Mouse (Mus musculus): ENCODE results near the gene Cldn2.
"Not testable (repeated sequence)": the region's sequence is repeated elsewhere in the genome, so short reads cannot be mapped to it uniquely, and the experiment has no call there.

The Cldn2 gene

GRCm38 (mm10) chrX:139800406-139800878, at the start of gene Cldn2:
Gene Cldn2, plus strand, starts transcription at chrX:139800828.
- DNase-seq, result no peak

DNA sequence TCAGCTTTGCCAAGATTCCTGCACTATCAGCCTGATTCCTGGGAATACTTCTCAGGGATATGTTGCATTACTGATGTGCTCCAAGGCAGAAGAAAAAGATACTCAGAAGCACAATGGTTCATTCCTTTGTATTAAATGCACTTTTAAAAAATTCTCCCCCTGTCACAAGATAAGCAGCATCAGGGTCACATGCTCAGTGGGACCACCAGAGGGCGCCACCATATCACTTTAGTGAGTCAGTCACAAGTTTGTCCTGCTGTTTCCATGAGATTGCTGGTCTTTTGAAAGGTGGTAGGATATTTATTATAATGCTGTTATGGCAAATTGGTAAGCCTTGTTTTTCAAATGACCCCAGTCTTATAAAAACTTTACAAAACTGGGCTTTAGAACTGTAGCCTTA, 48.8 kb upstream of the Cldn2 start:
- DNase-seq, result peak; percentile 30

GRCm38 (mm10) chrX:139758634-139759033, 42.0 kb upstream of the Cldn2 start:
- DNase-seq, result not testable (repeated sequence)

GRCm38 (mm10) chrX:139762546-139762945, 38.1 kb upstream of the Cldn2 start:
- no peak for DNase-seq

GRCm38 (mm10) chrX:139769975-139770637, 30.5 kb upstream of the Cldn2 start:
- DNase-seq, result no peak

DNA sequence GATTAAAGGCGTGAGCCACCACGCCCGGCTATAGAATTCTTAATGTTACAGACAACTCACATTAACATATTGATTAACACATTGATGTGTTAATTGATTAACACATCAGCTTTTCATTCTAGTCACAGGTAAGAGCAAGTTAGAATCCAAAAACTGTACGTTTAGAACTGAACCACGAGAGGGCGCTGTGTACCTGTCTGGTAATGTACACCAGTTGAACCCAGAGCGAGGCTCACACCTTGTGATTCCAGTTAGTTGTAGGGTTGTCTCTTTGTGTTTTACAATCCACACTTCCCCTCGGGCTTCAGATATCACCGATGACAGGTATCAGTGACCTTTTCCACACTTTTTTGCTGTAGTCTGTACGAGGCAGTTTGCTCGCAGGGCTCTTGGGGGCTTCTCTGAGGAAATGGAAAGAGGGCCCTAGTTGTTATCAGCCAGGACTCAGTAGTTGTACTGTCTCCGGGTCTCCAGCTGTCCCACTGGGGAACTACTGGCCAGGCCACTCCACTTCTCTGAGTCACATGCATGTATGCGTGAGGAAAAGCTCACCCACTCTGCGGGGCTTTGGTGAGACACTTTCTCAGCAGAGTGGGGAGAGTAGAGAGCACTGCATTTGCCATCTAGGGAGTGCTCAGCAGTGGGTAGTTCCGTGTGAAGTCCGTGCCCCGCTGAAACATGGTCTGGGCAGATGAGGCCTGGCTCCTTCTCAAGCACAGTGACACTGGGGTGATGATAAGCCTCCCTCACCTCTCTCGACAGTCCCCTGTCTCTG, 26.1 kb upstream of the Cldn2 start:
- DNase-seq, result peak; percentile 24

GRCm38 (mm10) chrX:139775084-139775612, 25.5 kb upstream of the Cldn2 start:
- DNase-seq, result no peak

DNA sequence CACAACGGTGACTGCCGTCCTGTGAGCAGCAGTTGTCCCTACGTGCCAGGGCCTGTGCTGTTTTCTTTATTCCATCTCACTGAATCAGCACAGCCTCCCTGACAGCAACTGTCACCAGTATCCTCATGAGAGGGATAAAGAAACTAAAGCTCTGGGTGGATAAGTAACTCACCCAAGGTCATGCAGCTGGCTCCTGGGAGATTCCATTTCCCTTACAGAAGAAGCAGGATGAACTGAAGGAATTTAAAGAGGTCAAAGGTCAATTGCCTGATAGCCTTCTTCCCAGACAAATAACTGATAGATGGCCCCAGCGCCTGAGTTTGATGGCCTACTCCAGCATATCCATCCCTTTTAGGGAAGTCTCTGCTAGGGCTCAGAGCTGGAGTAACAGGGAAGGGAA, 23.3 kb upstream of the Cldn2 start:
- no peak for DNase-seq

DNA sequence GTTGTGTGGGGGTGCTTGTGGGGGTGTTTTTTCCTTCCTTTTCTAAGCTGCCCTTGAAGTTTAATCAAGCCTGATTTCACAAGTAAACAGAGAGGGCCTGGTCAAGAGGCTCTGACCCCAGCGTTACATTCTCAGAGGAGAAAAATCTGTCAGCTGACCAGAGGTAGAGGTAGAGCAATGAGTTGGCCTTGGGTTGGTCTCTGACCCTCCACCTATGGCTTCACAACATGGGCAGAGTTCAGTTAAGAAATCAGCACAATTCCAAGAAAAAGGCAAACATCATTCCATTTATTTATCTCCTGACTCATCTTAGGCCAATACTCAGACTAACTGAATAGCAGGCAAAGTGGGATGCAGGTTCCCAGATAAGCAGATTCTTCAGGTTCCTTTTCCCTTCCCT, 21.7 kb upstream of the Cldn2 start:
- DNase-seq, result no peak

DNA sequence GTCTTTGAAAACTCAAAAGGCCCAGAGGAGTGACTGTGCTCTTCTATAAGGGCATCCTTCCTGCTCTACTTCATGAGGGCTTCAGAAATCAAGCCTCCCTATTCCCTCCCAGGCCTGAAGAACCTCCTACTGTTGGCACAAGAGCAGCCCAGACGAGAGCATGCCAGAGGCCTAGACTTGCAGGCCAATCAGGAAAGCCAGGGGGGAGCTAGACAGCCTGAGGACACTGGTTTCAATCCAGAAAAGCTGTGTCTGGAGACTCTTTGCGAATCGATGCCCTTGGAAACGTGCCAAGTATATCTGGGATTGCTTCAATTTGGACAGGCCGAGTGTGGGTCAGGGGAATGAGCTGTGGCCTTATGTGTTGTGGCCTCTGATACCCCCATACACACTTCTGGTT, 21.2 kb upstream of the Cldn2 start:
- DNase-seq, result no peak

GRCm38 (mm10) chrX:139780988-139781387, 19.6 kb upstream of the Cldn2 start:
- no peak for DNase-seq

DNA sequence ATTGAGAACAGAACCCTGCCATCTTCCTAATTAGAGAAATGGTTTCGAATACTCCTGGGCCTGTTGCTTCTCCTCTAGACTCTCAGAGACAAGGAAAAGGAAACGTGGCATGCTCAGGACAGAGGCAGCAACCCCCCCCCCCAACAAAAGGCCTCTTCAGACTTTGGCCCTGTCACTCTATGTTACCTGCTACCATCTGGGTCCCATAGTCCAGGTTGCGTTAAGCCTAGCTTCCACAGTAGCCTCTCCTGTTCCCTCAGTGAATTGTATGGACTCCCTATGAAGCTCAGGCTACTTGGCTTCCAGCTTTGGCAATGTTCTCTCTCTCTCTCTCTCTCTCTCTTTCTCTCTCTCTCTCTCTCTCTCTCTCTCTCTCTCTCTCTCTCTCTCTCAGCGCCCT, 19.1 kb upstream of the Cldn2 start:
- DNase-seq, result no peak

DNA sequence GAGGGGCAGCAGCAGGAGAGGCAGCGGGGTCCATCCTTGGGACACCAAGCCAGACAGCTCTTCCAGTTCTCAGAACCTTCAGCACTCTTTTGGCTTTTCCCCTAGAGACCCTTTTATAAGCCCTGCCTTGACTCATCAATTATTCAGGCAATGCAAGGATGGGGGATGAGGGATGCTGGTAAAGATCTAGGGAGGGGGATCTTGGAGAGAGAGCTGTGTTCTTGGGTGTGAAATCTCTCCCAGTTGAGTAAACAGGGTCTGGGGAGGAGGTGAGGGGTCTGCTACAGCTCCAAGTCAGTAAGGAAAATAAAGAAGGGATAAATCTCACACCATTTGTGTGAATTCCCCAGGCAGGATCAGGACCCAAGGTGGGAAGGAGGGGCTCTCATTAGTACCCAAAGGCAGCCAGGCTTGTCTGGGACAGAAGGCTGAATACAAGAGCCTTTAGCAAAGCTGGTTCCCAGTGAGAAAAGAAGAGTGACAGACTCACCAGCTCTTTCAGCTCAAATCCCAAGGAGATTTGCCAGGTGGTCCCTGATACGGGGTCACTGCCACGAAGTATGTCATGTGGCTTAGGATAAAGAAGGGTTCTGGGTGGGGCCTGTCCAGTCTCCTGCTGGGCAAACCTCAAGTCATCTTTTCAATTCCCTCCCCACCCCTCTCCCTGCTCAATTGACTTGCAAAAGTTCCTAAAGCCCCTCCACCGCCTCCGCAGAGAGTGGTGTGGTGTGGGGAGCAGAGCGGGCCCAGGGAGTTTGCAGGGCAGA, 18.2 kb upstream of the Cldn2 start, which contains the start of gene Ripply1:
Gene Ripply1, minus strand, starts transcription at position 76 of the 767 bp plus-strand sequence.
- no peak for DNase-seq

GRCm38 (mm10) chrX:139783045-139783422, 17.6 kb upstream of the Cldn2 start:
- no peak for DNase-seq

DNA sequence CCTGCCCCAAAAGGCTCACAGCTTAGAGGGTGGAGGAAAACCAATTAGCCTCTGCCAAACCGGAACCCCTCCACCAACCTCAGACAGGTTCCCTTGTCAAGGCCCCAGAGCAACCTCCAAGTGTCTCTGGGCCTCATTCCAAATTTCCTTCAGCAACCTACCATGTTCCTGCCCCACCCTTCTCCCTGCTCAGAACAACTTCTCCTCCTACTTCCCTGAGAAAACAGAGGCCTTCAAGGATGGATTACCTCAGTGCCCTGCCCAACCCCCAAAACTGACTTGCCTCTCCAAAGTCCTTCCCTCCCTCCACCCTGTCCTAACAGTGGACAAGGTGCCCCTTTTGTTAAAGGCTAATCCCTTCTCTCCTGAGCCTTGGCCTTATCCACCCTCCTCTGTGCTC, 14.9 kb upstream of the Cldn2 start:
- no peak for DNase-seq

- no peak for DNase-seq
These were observed 6.4 kb upstream of the Cldn2 start for GRCm38 (mm10) chrX:139794072-139794845.

- DNase-seq, result no peak
These were observed 4.6 kb upstream of the Cldn2 start for GRCm38 (mm10) chrX:139796037-139796436.

- no peak for DNase-seq
These were observed 2.8 kb upstream of the Cldn2 start for GRCm38 (mm10) chrX:139797875-139798274.

- no peak for DNase-seq
These were observed 675 bp upstream of the Cldn2 start for GRCm38 (mm10) chrX:139799953-139800352.

DNA sequence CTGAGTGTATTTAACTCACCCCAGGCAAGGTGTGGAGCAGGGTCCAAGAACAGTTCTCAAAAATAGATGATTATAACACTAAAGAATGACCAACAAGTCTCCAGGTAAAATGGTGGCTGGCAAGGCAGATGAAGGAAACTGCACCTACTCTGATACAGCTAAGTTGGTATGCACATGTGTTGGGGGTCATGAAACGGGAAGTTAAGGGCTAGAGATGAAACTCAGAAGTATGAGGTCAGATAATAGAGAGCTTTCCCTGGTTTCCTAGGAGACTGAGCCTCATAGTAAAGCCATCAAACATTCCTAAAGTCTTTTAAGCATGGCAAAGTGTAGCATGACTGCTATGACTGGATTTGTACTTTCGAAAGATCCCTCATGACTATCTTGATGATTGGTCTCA, 2.4 kb downstream of the Cldn2 start:
- DNase-seq, result no peak

DNA sequence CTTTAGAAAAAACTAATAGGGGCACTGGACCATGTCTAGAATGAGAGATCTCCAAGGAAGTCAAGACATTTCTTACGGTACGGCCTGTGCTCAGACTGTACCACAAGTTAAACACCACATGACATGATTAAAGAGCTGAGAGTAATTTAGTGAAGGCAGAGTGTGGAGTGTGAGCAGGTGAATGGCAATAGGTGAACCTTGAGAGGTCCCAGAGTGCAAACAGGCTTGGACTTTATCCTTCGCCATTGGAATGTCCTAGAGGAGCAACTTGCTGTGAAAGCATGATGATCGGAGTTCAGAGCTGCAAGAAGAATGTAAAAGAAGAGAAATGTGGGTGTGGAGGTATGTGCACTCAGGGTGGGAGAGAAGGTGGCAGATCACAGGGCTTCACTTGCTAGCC, 5.3 kb downstream of the Cldn2 start:
- DNase-seq, result no peak

DNA sequence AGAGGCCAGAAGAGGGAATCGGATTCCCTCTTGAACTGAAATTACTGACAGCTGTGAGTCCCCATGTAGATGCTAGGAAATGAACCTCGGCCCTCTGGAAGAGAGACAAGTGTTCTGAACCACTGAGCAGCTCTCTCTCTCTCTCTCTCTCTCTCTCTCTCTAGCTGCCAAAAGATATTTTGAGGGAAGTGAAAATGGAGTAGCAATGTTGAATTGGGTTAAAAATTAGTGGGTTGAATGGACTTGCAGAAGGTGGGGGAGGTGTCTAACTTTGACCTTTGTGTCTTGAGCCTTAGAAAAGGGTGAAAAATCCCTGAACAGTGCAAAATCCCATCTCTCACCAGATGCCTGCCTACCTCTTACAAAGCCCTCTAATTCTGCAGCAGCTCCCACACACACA, 6.8 kb downstream of the Cldn2 start:
- DNase-seq, result no peak

DNA sequence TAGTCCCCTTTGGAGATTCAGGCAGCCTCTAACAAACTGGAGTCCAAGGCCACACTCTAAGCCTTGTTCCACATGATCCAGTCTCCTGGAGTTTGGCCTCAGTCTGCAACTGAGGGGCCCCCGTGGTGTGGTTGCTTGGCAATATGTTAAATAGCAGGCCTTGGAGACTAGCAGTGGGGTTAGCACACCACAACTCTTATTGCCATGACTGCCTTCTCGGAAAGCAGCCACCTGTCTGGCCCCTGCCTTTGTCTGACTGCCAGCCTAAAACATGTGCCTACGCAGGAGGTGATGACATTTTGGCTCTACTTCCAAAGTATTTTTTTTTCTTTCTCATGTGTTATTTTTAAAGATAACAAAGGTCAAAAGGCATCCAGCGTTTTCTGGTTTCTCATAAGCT, 7.5 kb downstream of the Cldn2 start:
- peak; percentile 37 for DNase-seq
